Mouse (Mus musculus): ENCODE results near the gene Kif7. TPM values are rescaled to one million over a fixed set of nuclear protein-coding genes. Genes with fewer than 3 reads are reported as not detected.
A peak's percentile ranks its signal among the peaks of the same experiment; 100 is the strongest.

Gene Kif7
- polyA plus RNA-seq, 1 experiment: 0.05 TPM

DNA sequence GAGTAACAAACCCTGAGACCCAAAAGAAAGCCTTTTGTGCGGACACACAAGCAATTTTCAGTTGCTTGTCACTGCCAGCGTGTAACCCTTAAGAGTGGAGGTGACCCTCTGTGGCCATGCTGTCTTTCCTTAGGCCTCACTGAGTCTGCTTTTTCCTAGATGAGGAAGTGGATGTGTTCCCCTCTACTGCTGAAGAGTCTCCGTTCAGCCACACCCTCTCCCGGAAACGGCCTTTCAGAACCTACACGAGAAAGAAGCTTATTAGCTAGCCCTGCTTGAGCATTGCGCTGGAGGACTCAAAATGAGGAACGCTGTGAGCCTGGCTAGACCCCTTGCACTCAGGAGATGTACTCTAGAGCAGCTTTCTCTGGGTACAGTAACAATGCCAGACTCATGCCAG, 19.0 kb downstream of the Kif7 start:
- Histone ChIP-seq H3K4me1 (ENCODE audit: control insufficient read depth) (no peaks in the 10 kb centered on the region), H3K4me3 (replicated peaks) (no peak overlapping the region), H3K9me3 (ENCODE audit: control insufficient read depth, low read length) (no peaks in the 10 kb centered on the region), H3K27me3 (ENCODE audit: control insufficient read depth) (no peaks in the 10 kb centered on the region), H3K36me3 (ENCODE audit: control insufficient read depth) (peaks cover 90% of the 10 kb centered on the region)
- TF ChIP-seq TAL1 (IDR thresholded peaks at IDR 0.05; ENCODE audit: low read length) (no peak), GATA1 (IDR thresholded peaks at IDR 0.05; ENCODE audit: low read length) (no peak)

DNA sequence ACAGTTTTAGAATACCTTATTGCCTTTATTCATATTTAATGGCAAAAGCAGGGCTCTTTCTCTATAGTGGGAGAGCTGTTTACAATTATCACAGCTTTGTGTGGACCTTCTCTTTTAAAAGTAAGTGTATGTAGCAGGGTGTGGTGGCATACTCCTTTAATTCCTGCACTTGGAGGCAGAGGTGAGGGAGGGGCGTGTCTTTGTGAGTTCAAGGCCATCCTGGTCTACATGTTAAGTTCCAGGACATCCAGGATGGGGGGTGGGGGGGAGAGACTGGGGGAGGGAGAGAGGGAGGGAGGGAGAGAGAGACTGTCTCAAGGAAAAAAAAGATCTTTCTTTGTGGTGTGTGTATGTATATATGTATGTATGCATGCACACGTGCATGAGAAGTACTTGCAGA, 35.3 kb downstream of the Kif7 start:
- peaks cover 99% of the 10 kb centered on the region for H3K36me3 ChIP-seq (ENCODE audit: control insufficient read depth)
- no peak for TF ChIP-seq TAL1 (IDR thresholded peaks at IDR 0.05; ENCODE audit: low read length)
- TF ChIP-seq GATA1 (IDR thresholded peaks at IDR 0.05; ENCODE audit: low read length): no peak
- H3K4me3 ChIP-seq (replicated peaks): no peak overlapping the region

GRCm38 (mm10) chr7:79679186-79679585, 36.3 kb downstream of the Kif7 start:
- Histone ChIP-seq H3K4me3 (replicated peaks) (no peak overlapping the region), H3K36me3 (ENCODE audit: control insufficient read depth) (peaks cover 98% of the 10 kb centered on the region), H3K4me1 (ENCODE audit: control insufficient read depth) (no peaks in the 10 kb centered on the region), H3K9me3 (ENCODE audit: control insufficient read depth, low read length) (no peaks in the 10 kb centered on the region), H3K27me3 (ENCODE audit: control insufficient read depth) (no peaks in the 10 kb centered on the region)
- no peak for TF ChIP-seq TAL1 (IDR thresholded peaks at IDR 0.05; ENCODE audit: low read length)
- TF ChIP-seq GATA1 (IDR thresholded peaks at IDR 0.05; ENCODE audit: low read length): no peak

More for the DNA sequence above, 35.3 kb downstream of the Kif7 start:
- Histone ChIP-seq H3K4me1 (ENCODE audit: control insufficient read depth) (no peaks in the 10 kb centered on the region), H3K9me3 (ENCODE audit: control insufficient read depth, low read length) (no peaks in the 10 kb centered on the region), H3K27me3 (ENCODE audit: control insufficient read depth) (no peaks in the 10 kb centered on the region)

DNA sequence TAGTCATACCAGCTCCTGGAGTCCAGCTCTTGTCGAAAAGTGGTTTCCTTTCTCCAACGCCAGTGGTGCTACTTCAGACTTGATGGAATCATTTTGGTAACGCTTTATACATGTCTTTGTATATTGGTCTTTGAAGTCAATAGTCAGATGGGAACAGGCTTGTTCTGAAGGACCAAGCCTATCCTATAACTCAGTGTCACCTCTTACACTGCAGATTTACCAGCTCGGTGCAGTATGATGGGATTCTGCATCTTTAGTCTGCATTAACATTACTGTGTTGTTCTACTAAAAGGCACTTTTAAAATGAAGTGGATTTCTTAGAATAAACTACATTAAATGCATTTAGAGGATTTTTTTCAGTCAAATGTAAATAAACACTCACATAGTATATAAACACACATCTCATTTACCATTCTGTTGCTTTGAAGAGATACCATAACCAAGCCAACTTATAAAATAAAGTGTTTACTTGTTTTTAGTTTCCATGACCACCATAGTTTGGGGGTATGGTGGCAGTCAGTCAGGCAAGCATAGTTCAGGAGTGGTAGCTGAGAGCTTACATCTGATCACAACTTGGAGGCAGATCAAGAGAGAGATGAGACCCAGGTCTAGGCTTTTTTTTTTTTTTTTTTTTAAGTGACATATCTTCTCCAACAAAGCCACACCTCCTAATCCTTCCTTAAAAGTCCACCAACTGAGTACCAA, 44.5 kb downstream of the Kif7 start:
- H3K4me3 ChIP-seq (replicated peaks): no peak overlapping the region
- H3K4me1 ChIP-seq (ENCODE audit: control insufficient read depth): no peaks in the 10 kb centered on the region
- no peaks in the 10 kb centered on the region for H3K9me3 ChIP-seq (ENCODE audit: control insufficient read depth, low read length)
- no peak for TF ChIP-seq TAL1 (IDR thresholded peaks at IDR 0.05; ENCODE audit: low read length)
- TF ChIP-seq GATA1 (IDR thresholded peaks at IDR 0.05; ENCODE audit: low read length): no peak
- no peaks in the 10 kb centered on the region for H3K27me3 ChIP-seq (ENCODE audit: control insufficient read depth)
- H3K36me3 ChIP-seq (ENCODE audit: control insufficient read depth): peaks cover 97% of the 10 kb centered on the region

GRCm38 (mm10) chr7:79666690-79667089, 48.8 kb downstream of the Kif7 start:
- Histone ChIP-seq H3K9me3 (ENCODE audit: control insufficient read depth, low read length) (no peaks in the 10 kb centered on the region), H3K4me1 (ENCODE audit: control insufficient read depth) (peaks cover 25% of the 10 kb centered on the region), H3K27me3 (ENCODE audit: control insufficient read depth) (no peaks in the 10 kb centered on the region), H3K36me3 (ENCODE audit: control insufficient read depth) (peaks cover 99% of the 10 kb centered on the region), H3K4me3 (replicated peaks) (no peak overlapping the region)
- TF ChIP-seq GATA1 (IDR thresholded peaks at IDR 0.05; ENCODE audit: low read length) (no peak), TAL1 (IDR thresholded peaks at IDR 0.05; ENCODE audit: low read length) (no peak)

- Histone ChIP-seq H3K4me3 (replicated peaks) (peak overlapping the region; percentile 79), H3K36me3 (ENCODE audit: control insufficient read depth) (peaks cover 51% of the 10 kb centered on the region), H3K4me1 (ENCODE audit: control insufficient read depth) (peaks cover 41% of the 10 kb centered on the region), H3K9me3 (ENCODE audit: control insufficient read depth, low read length) (no peaks in the 10 kb centered on the region), H3K27me3 (ENCODE audit: control insufficient read depth) (no peaks in the 10 kb centered on the region; the same call in 1 of the 2 replicates)
- TF ChIP-seq TAL1 (IDR thresholded peaks at IDR 0.05; ENCODE audit: low read length): no peak
- no peak for TF ChIP-seq GATA1 (IDR thresholded peaks at IDR 0.05; ENCODE audit: low read length)
These were observed 54.1 kb downstream of the Kif7 start for GRCm38 (mm10) chr7:79661253-79661890.

GRCm38 (mm10) chr7:79660291-79661150, 55.0 kb downstream of the Kif7 start:
- Histone ChIP-seq H3K4me3 (replicated peaks) (peak overlapping the region; percentile 79), H3K9me3 (ENCODE audit: control insufficient read depth, low read length) (no peaks in the 10 kb centered on the region), H3K4me1 (ENCODE audit: control insufficient read depth) (peaks cover 41% of the 10 kb centered on the region), H3K36me3 (ENCODE audit: control insufficient read depth) (peaks cover 42% of the 10 kb centered on the region), H3K27me3 (ENCODE audit: control insufficient read depth) (no peaks in the 10 kb centered on the region; the same call in 1 of the 2 replicates)
- TF ChIP-seq GATA1 (IDR thresholded peaks at IDR 0.05; ENCODE audit: low read length): no peak
- no peak for TF ChIP-seq TAL1 (IDR thresholded peaks at IDR 0.05; ENCODE audit: low read length)

GRCm38 (mm10) chr7:79659578-79660290, 55.8 kb downstream of the Kif7 start, which contains the start of gene Ticrr:
Ticrr (plus strand) TSS chr7:79660196.
- TF ChIP-seq GATA1 (IDR thresholded peaks at IDR 0.05; ENCODE audit: low read length): no peak
- no peak for TF ChIP-seq TAL1 (IDR thresholded peaks at IDR 0.05; ENCODE audit: low read length)
- Histone ChIP-seq H3K4me1 (ENCODE audit: control insufficient read depth) (peaks cover 41% of the 10 kb centered on the region), H3K4me3 (replicated peaks) (peak within 1 kb of the TSS; percentile 79), H3K9me3 (ENCODE audit: control insufficient read depth, low read length) (no peaks in the 10 kb centered on the region), H3K36me3 (ENCODE audit: control insufficient read depth) (peaks cover 35% of the 10 kb centered on the region), H3K27me3 (ENCODE audit: control insufficient read depth) (no peaks in the 10 kb centered on the region; the same call in 1 of the 2 replicates)
